Mouse (Mus musculus): ENCODE measurements around the gene Adora2b. TPM values are rescaled to one million over a fixed set of nuclear protein-coding genes. Genes with fewer than 3 reads are reported as not detected.
"Not testable (repeated sequence)": the region's sequence is repeated elsewhere in the genome, so short reads cannot be mapped to it uniquely, and the experiment has no call there.

Gene Adora2b
- polyA plus RNA-seq, 1 experiment = not detected

- TF ChIP-seq CTCF (IDR thresholded peaks at IDR 0.05; ENCODE audit: insufficient read depth, low read depth, low read length) = no peak
- H3K27ac ChIP-seq (ENCODE audit: insufficient read depth, low read depth, low read length) = no peak overlapping the region
- WGBS = 77% methylated on average over 12 of the region's 12 CpGs
- no peaks in the 10 kb centered on the region; the same call in none of the 2 replicates for H3K4me1 ChIP-seq (ENCODE audit: control insufficient read depth, insufficient read depth, low read length)
- H3K4me3 ChIP-seq (ENCODE audit: insufficient read depth, low read depth, low read length) = no peak overlapping the region
Observed at GRCm38 (mm10) chr11:62269097-62269496, 20.3 kb downstream of the Adora2b start.

DNA sequence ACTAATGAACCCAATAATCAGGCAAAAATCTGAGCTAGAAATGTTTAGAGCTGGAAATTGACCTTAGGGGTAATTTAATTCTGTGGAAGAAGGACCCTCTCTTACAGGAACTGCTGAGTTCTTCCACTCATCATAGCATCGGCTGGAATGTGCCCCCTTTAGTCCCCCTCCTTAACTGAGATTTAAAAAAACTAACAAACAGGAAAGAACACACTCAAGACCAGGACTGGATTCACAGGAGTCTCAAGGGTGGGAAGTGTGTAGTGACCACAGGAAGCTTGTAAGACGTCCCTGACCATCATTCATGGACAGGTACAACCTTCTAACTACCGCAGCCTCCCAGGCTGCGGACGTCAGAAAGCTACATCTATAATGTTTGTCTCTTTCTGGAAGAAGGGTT, 22.1 kb downstream of the Adora2b start:
- H3K4me3 ChIP-seq (ENCODE audit: insufficient read depth, low read depth, low read length) = no peak overlapping the region
- H3K27ac ChIP-seq (ENCODE audit: insufficient read depth, low read depth, low read length) = no peak overlapping the region
- WGBS = 83% methylated on average over 5 of the region's 5 CpGs
- H3K4me1 ChIP-seq (ENCODE audit: control insufficient read depth, insufficient read depth, low read length) = no peaks in the 10 kb centered on the region; the same call in none of the 2 replicates
- TF ChIP-seq CTCF (IDR thresholded peaks at IDR 0.05; ENCODE audit: insufficient read depth, low read depth, low read length) (no peak), POLR2A (IDR thresholded peaks at IDR 0.05; ENCODE audit: insufficient read depth, low read depth, low read length) (no peak)

- Histone ChIP-seq H3K4me3 (ENCODE audit: insufficient read depth, low read depth, low read length) (no peak overlapping the region), H3K4me1 (ENCODE audit: control insufficient read depth, insufficient read depth, low read length) (no peaks in the 10 kb centered on the region), H3K27ac (ENCODE audit: insufficient read depth, low read depth, low read length) (no peak overlapping the region)
- 68% methylated on average over 8 of the region's 8 CpGs for WGBS
- TF ChIP-seq POLR2A (IDR thresholded peaks at IDR 0.05; ENCODE audit: insufficient read depth, low read depth, low read length) = no peak
- TF ChIP-seq CTCF (IDR thresholded peaks at IDR 0.05; ENCODE audit: insufficient read depth, low read depth, low read length) = no peak
Observed at GRCm38 (mm10) chr11:62277086-62277485, 28.3 kb downstream of the Adora2b start.

DNA sequence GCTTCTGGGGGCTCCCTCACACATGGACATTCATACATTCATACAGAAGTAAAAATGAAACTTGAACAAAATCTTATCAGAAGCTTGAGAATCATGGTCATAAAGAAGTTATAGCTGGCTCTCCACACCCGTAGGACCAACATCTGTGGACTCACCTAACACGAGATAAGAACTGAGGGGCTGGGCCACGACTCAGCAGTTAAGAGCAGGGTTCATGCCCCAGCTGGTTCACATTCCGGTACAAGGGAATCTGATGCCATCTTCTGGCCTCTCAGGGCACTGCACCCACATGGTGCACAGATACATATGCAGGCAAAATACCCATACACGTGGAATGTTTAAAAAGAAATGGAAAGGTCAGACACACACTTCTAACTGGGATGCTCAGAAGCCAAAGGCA, 29.2 kb downstream of the Adora2b start:
- Histone ChIP-seq H3K4me1 (ENCODE audit: control insufficient read depth, insufficient read depth, low read length) (0 out of 2 replicates have a peak, but pooled peaks cover under 1% of the 10 kb centered on the region), H3K27ac (ENCODE audit: insufficient read depth, low read depth, low read length) (no peak overlapping the region), H3K4me3 (ENCODE audit: insufficient read depth, low read depth, low read length) (no peak overlapping the region)
- TF ChIP-seq POLR2A (IDR thresholded peaks at IDR 0.05; ENCODE audit: insufficient read depth, low read depth, low read length) (no peak), CTCF (IDR thresholded peaks at IDR 0.05; ENCODE audit: insufficient read depth, low read depth, low read length) (0 out of 2 replicates have a peak, but pooled peaks have one; percentile 37)
- 25% methylated on average over 5 of the region's 5 CpGs for WGBS

DNA sequence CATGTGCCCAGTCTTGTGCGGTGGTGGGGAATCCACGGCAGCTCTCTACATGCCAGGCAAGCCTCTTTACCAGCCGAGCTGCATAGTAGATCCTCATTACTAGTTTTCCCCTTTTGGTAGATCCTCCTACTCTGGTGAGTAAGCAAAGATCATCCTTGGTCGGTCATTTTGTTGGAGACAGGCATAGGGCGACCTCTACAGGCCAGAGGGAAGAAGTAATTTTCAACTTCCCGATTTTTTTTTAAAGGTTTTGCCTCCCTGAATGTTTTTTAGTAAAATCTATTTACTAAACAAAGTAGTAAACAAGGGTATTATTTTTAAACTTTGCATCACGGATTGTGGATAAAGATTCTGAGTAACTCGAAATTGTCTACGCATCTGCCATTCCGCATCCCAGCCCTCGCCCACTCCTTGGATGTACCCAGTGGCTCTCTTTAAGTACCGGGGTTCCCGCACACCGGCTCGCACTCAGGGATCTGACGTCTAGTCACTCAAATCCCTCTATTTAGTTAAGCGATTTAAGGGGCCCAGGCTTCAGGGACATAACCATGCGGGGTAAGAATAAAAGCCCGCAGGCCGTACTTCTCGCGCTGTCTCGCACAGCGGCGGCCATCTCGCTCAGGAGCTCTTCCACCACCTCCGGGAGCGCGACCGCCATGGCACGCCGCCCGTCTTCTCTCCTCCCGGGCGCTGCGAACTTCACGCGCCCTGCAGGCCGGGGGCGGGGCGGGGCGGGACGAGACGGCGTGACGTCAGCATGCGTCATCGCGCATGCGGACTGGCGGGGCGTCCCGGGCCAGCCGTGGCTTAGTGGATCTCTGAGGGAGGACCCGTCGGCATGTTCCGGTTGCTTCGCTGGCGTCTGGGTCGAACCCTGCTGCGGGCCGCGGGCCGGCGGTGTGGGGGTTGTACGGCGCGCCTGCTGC, 32.2 kb downstream of the Adora2b start, which contains the start of the genes Zswim7 and Ttc19:
Zswim7 (minus strand) TSS at position 701 of the 926 bp plus-strand sequence.
Ttc19 (plus strand) TSS at position 799 of the 926 bp plus-strand sequence.
- Histone ChIP-seq H3K27ac (ENCODE audit: insufficient read depth, low read depth, low read length) (peak within 1 kb of the TSS; percentile 96), H3K4me3 (ENCODE audit: insufficient read depth, low read depth, low read length) (peak within 1 kb of the TSS; percentile 90), H3K4me1 (ENCODE audit: control insufficient read depth, insufficient read depth, low read length) (0 out of 2 replicates have a peak, but pooled peaks cover 2% of the 10 kb centered on the region)
- 0 out of 2 replicates have a peak, but pooled peaks have one; percentile 9 for TF ChIP-seq CTCF (IDR thresholded peaks at IDR 0.05; ENCODE audit: insufficient read depth, low read depth, low read length)
- TF ChIP-seq POLR2A (IDR thresholded peaks at IDR 0.05; ENCODE audit: insufficient read depth, low read depth, low read length) = peak; percentile 97
- WGBS = under 1% methylated on average over 68 of the region's 68 CpGs

- TF ChIP-seq POLR2A (IDR thresholded peaks at IDR 0.05; ENCODE audit: insufficient read depth, low read depth, low read length) = no peak
- TF ChIP-seq CTCF (IDR thresholded peaks at IDR 0.05; ENCODE audit: insufficient read depth, low read depth, low read length) = no peak
- H3K4me1 ChIP-seq (ENCODE audit: control insufficient read depth, insufficient read depth, low read length) = 0 out of 2 replicates have a peak, but pooled peaks cover 2% of the 10 kb centered on the region
- under 1% methylated on average over 42 of the region's 57 CpGs for WGBS
- peak overlapping the region; percentile 60; the same call in 1 of the 2 replicates for H3K27ac ChIP-seq (ENCODE audit: insufficient read depth, low read depth, low read length)
- H3K4me3 ChIP-seq (ENCODE audit: insufficient read depth, low read depth, low read length) = peak overlapping the region; percentile 90
Observed at GRCm38 (mm10) chr11:62281601-62281997, 32.8 kb downstream of the Adora2b start.

- H3K27ac ChIP-seq (ENCODE audit: insufficient read depth, low read depth, low read length); H3K4me1 ChIP-seq (ENCODE audit: control insufficient read depth, insufficient read depth, low read length); H3K4me3 ChIP-seq (ENCODE audit: insufficient read depth, low read depth, low read length): not testable (repeated sequence)
- 92% methylated on average over 3 of the region's 3 CpGs for WGBS
Observed at GRCm38 (mm10) chr11:62284020-62284419, 35.2 kb downstream of the Adora2b start.

- no peak overlapping the region for H3K4me3 ChIP-seq (ENCODE audit: insufficient read depth, low read depth, low read length)
- H3K27ac ChIP-seq (ENCODE audit: insufficient read depth, low read depth, low read length) = no peak overlapping the region
- WGBS = 88% methylated on average over 8 of the region's 8 CpGs
- 0 out of 2 replicates have a peak, but pooled peaks cover 2% of the 10 kb centered on the region for H3K4me1 ChIP-seq (ENCODE audit: control insufficient read depth, insufficient read depth, low read length)
- no peak for TF ChIP-seq CTCF (IDR thresholded peaks at IDR 0.05; ENCODE audit: insufficient read depth, low read depth, low read length)
- no peak for TF ChIP-seq POLR2A (IDR thresholded peaks at IDR 0.05; ENCODE audit: insufficient read depth, low read depth, low read length)
Observed at GRCm38 (mm10) chr11:62285020-62285419, 36.2 kb downstream of the Adora2b start.

DNA sequence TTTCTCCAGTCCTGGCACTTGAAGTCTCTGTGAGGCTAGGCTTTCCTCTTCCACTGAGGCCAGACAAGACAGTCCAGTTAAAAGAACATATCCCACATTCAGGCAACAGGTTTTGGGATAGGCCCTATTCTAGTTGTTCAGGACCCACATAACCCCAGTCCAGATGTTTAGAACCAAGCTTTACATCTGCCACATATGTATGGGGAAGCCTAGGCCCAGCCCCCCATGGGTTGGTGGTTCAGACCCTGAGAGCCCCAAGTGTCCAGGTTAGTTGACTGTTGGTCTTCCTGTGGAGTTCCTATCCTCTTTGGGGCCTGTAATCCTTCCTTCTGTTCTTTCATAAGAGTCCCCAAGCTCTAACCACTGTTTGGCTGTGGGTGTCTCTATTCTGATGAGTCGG, 38.9 kb downstream of the Adora2b start:
- H3K27ac ChIP-seq (ENCODE audit: insufficient read depth, low read depth, low read length) = no peak overlapping the region
- H3K4me1 ChIP-seq (ENCODE audit: control insufficient read depth, insufficient read depth, low read length) = 0 out of 2 replicates have a peak, but pooled peaks cover 2% of the 10 kb centered on the region
- 100% methylated on average over 1 of the region's 1 CpGs for WGBS
- no peak overlapping the region for H3K4me3 ChIP-seq (ENCODE audit: insufficient read depth, low read depth, low read length)
- no peak for TF ChIP-seq CTCF (IDR thresholded peaks at IDR 0.05; ENCODE audit: insufficient read depth, low read depth, low read length)
- no peak for TF ChIP-seq POLR2A (IDR thresholded peaks at IDR 0.05; ENCODE audit: insufficient read depth, low read depth, low read length)

All from olfactory bulb, adult 2 months (tissue).